Mouse (Mus musculus) adrenal gland, postnatal 36 days (tissue): Measurements from ENCODE around the gene Sgcg. TPM values are rescaled to one million over a fixed set of nuclear protein-coding genes. Genes with fewer than 3 reads are reported as not detected.

Source experiments
- DNase-seq, 2 experiments: peaks; one replicate each; pipeline ENCODE4 v3.0.0; 2021; ENCODE audit warnings: mixed read lengths in 1 of 2
- total RNA-seq, 2 experiments: library from RNA; stranded (reverse); gene quantifications; 2 replicates each; pipeline ENCODE4 v1.2.3; 2021

Gene Sgcg
- total RNA-seq, 2 experiments from 2014 or later = 0.73 to 1.9 TPM

- peak; percentile 61 to 68 for DNase-seq
These were observed 22.3 kb downstream of the Sgcg start for GRCm38 (mm10) chr14:61235846-61236474.

- DNase-seq = no peak
These were observed 26.2 kb downstream of the Sgcg start for GRCm38 (mm10) chr14:61232016-61232568.

- no peak for DNase-seq
These were observed 28.1 kb downstream of the Sgcg start for GRCm38 (mm10) chr14:61230179-61230578.

GRCm38 (mm10) chr14:61229763-61230162 lies 28.5 kb downstream of the Sgcg start:
- no peak for DNase-seq

- DNase-seq = no peak
These were observed 32.1 kb downstream of the Sgcg start for GRCm38 (mm10) chr14:61226151-61226550.

GRCm38 (mm10) chr14:61224387-61225077 lies 33.8 kb downstream of the Sgcg start:
- no peak for DNase-seq

- no peak for DNase-seq
These were observed 34.5 kb downstream of the Sgcg start for GRCm38 (mm10) chr14:61223740-61224139.

GRCm38 (mm10) chr14:61222506-61222905 lies 35.8 kb downstream of the Sgcg start:
- DNase-seq = no peak

- no peak for DNase-seq
These were observed 37.1 kb downstream of the Sgcg start for GRCm38 (mm10) chr14:61221166-61221565.

- no peak for DNase-seq
These were observed 46.5 kb downstream of the Sgcg start for GRCm38 (mm10) chr14:61211754-61212153.

- peak in 1 of 2 experiments; percentile 12 for DNase-seq
These were observed 48.2 kb downstream of the Sgcg start for GRCm38 (mm10) chr14:61210111-61210510.

- no peak for DNase-seq
These were observed 63.9 kb downstream of the Sgcg start for GRCm38 (mm10) chr14:61194416-61194815.

- DNase-seq = no peak
These were observed 66.0 kb downstream of the Sgcg start for GRCm38 (mm10) chr14:61192326-61192725.

- peak in 1 of 2 experiments; percentile 19 for DNase-seq
These were observed 66.4 kb downstream of the Sgcg start for GRCm38 (mm10) chr14:61191904-61192303.

- peak; percentile 79 to 81 for DNase-seq
These were observed 85.1 kb downstream of the Sgcg start for GRCm38 (mm10) chr14:61173229-61173628.

- peak; percentile 100 for DNase-seq
These were observed 85.6 kb downstream of the Sgcg start for GRCm38 (mm10) chr14:61172548-61173158.

- no peak for DNase-seq
These were observed 86.9 kb downstream of the Sgcg start for GRCm38 (mm10) chr14:61171261-61171970.

Other genes with a start within 250 kb of the Sgcg start
- gene Tnfrsf19, start 212.0 kb downstream of the Sgcg start, total RNA-seq = 10 to 100 TPM; 48.1 to 71.4 TPM
- gene Sacs, start 120.0 kb downstream of the Sgcg start, total RNA-seq = 1 to 10 TPM; 7.0 to 8.8 TPM
- gene Arl11, start 51.3 kb upstream of the Sgcg start, total RNA-seq = 1 to 10 TPM in 1 of 2 experiments, under 1 TPM in 1; 0.49 to 2.1 TPM
- gene Ebpl, start 101.9 kb upstream of the Sgcg start, total RNA-seq = 1 to 10 TPM; 2.3 to 4.0 TPM
- gene Kpna3, start 181.4 kb upstream of the Sgcg start, total RNA-seq = 10 to 100 TPM; 32.4 to 36.8 TPM